Mouse (Mus musculus): ENCODE results near the gene D930020B18Rik.

GRCm38 (mm10) chr10:121680902-121681301, 39.5 kb downstream of the D930020B18Rik start:
- TF ChIP-seq CTCF (IDR thresholded peaks at IDR 0.05; ENCODE audit: low read depth) (no peak), EP300 (IDR thresholded peaks at IDR 0.05; ENCODE audit: low read depth) (no peak)

Measured in heart, postnatal 0 days (tissue).